Mouse (Mus musculus) embryonic facial prominence, embryonic 10.5 days (tissue): ENCODE results near the gene Skint3. TPM values are rescaled to one million over a fixed set of nuclear protein-coding genes. Genes with fewer than 3 reads are reported as not detected.
"Not testable (repeated sequence)": the region's sequence is repeated elsewhere in the genome, so short reads cannot be mapped to it uniquely, and the experiment has no call there.

ENCODE experiments used
- DNase-seq: peaks from one replicate; pipeline ENCODE4 v3.0.0-alpha.2; 2017; ENCODE audit warnings: low spot score
- H3K27ac ChIP-seq: fragments of 300-500 bp; sonication (generic); replicated peaks from 2 replicates; pipeline ENCODE4 v1.5.1; 2016; ENCODE audit warnings: mild to moderate bottlenecking
- H3K27me3 ChIP-seq: fragments of 300-500 bp; sonication (generic); replicated peaks from 2 replicates; pipeline ENCODE4 v1.6.1; 2016; ENCODE audit warnings: low read depth, mild to moderate bottlenecking; ENCODE audit not compliant: poor library complexity, severe bottlenecking
- H3K36me3 ChIP-seq: fragments of 300-500 bp; sonication (generic); replicated peaks from 2 replicates; pipeline ENCODE4 v1.6.1; 2016; ENCODE audit warnings: mild to moderate bottlenecking, moderate library complexity
- H3K4me1 ChIP-seq: fragments of 300-500 bp; sonication (generic); 2 replicates; pipeline ENCODE4 v1.6.1; 2016
- H3K4me3 ChIP-seq: fragments of 300-500 bp; sonication (generic); 2 replicates; pipeline ENCODE4 v1.5.1; 2016; ENCODE audit warnings: mild to moderate bottlenecking, moderate library complexity
- H3K9me3 ChIP-seq: fragments of 300-500 bp; sonication (generic); 2 replicates; pipeline ENCODE4 v1.6.1; 2016; ENCODE audit warnings: mild to moderate bottlenecking
- WGBS: fragments of 180-500 bp; shearing (Covaris S2); methylation state at CpG from one replicate; pipeline ENCODE4 v1.1.7; 2016; 5-methylcytosine and 5-hydroxymethylcytosine counted together
- polyA plus RNA-seq: library from polyadenylated mRNA; unstranded; fragments of >200 nt; fragmentation: Nextera tagmentation; extraction: Ambion mirVana; gene quantifications from 2 replicates; pipeline ENCODE4 v1.2.1, GENCODE M21; 2016

The Skint3 gene
- not detected in 2 replicates for polyA plus RNA-seq

GRCm38 (mm10) chr4:112231945-112232344, at the start of gene Skint3:
TSS of gene Skint3 (plus strand) at chr4:112232245.
- no peaks in the 10 kb centered on the region for H3K27me3 ChIP-seq
- no peak within 1 kb of the TSS for H3K4me3 ChIP-seq
- peaks cover 6% of the 10 kb centered on the region; the same call in 1 of the 2 replicates for H3K9me3 ChIP-seq
- H3K36me3 ChIP-seq: no peaks in the 10 kb centered on the region
- DNase-seq: no peak
- H3K4me1 ChIP-seq: no peaks in the 10 kb centered on the region
- no peak within 1 kb of the TSS for H3K27ac ChIP-seq
- WGBS: 90% methylated on average over 1 of the region's 1 CpGs

DNA sequence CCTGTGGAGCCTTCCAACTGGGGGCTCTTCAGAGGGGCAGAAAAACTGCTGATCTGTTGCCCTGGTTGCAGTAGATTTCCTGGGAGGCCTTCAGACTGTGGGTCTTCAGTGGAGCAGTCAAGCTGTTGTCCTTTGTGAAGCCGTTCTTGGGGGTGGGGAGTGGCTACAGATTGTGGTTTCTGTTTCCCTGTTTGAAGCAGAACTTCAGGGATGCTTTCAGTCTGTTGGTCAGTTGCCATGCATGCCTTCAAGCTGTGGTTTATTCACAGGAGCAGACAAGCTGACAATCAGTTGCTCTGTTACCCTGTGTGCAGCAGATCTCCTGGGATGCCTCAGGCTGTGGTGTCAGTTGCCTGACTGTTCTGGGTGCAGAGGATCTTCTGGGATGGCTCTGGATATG, 11.4 kb downstream of the Skint3 start:
- WGBS: 57% methylated on average over 1 of the region's 1 CpGs
- no peak for DNase-seq
- H3K9me3 ChIP-seq: peaks cover 10% of the 10 kb centered on the region; the same call in 1 of the 2 replicates
- H3K27ac ChIP-seq: no peak overlapping the region
- no peak overlapping the region for H3K4me3 ChIP-seq
- H3K36me3 ChIP-seq: no peaks in the 10 kb centered on the region
- H3K4me1 ChIP-seq: no peaks in the 10 kb centered on the region
- no peaks in the 10 kb centered on the region for H3K27me3 ChIP-seq

GRCm38 (mm10) chr4:112243951-112244350, 11.9 kb downstream of the Skint3 start:
- no peak for DNase-seq
- H3K9me3 ChIP-seq: peaks cover 12% of the 10 kb centered on the region; the same call in 1 of the 2 replicates
- 93% methylated on average over 3 of the region's 3 CpGs for WGBS

GRCm38 (mm10) chr4:112256022-112256421, 24.0 kb downstream of the Skint3 start:
- Histone ChIP-seq H3K36me3 (no peaks in the 10 kb centered on the region), H3K27ac (no peak overlapping the region), H3K9me3 (peaks cover 7% of the 10 kb centered on the region; the same call in 1 of the 2 replicates), H3K4me1 (no peaks in the 10 kb centered on the region), H3K27me3 (no peaks in the 10 kb centered on the region), H3K4me3 (no peak overlapping the region)
- no peak for DNase-seq
- 82% methylated on average over 5 of the region's 5 CpGs for WGBS

More at GRCm38 (mm10) chr4:112243951-112244350, 11.9 kb downstream of the Skint3 start:
- H3K4me3 ChIP-seq: no peak overlapping the region
- no peak overlapping the region for H3K27ac ChIP-seq
- H3K27me3 ChIP-seq: no peaks in the 10 kb centered on the region
- no peaks in the 10 kb centered on the region for H3K36me3 ChIP-seq
- H3K4me1 ChIP-seq: no peaks in the 10 kb centered on the region

GRCm38 (mm10) chr4:112287178-112287974, 55.3 kb downstream of the Skint3 start:
- Histone ChIP-seq H3K27ac (no peak overlapping the region), H3K4me1 (no peaks in the 10 kb centered on the region), H3K4me3 (no peak overlapping the region), H3K27me3 (no peaks in the 10 kb centered on the region), H3K36me3 (no peaks in the 10 kb centered on the region), H3K9me3 (peaks cover 23% of the 10 kb centered on the region; the same call in 1 of the 2 replicates)
- 79% methylated on average over 12 of the region's 12 CpGs for WGBS
- no peak for DNase-seq

DNA sequence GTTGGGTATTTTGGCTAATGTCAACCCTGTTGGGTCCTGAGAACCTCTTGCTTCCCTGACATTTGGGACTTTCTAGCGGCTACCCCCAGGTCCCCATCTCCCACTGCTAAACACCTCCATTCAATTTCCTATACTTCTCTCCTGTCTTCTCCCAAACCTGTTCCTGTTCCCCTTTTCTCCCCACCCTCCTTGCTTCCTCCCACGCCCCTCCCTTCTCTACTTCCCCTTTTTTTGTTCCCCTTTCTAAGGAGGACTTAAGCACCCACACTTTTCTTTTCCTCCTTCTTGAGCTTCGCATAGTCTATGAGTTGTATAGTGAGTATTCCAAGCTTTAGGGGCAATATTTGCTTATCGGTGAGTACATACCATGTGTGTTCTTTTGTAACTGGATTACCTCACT, 56.4 kb downstream of the Skint3 start:
- no peak for DNase-seq
- Histone ChIP-seq H3K4me3 (no peak overlapping the region), H3K27me3 (no peaks in the 10 kb centered on the region), H3K36me3 (no peaks in the 10 kb centered on the region), H3K27ac (no peak overlapping the region), H3K4me1 (no peaks in the 10 kb centered on the region), H3K9me3 (peaks cover 23% of the 10 kb centered on the region; the same call in 1 of the 2 replicates)
- WGBS: 89% methylated on average over 4 of the region's 4 CpGs

DNA sequence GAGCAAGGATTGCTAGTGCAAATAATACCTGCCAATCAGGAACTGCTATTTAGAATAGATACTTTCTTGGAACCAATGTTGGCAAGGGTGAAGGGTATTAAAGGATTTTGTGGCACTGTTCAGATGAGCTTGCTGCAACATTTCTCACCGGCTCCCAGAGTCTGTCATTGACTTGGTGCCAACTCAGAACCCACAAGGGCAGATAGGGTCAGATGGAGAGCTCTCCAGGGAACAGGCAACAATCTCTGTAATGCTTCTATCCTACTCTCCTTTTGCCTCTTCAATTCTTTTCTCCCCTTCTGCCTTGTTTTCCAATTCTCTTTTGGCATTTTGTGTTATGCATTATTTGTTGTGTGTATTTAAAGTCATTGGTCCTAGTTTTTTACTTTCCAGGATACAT, 70.3 kb downstream of the Skint3 start:
- Histone ChIP-seq H3K36me3 (no peaks in the 10 kb centered on the region), H3K27ac (no peak overlapping the region), H3K4me3 (no peak overlapping the region), H3K27me3 (no peaks in the 10 kb centered on the region), H3K9me3 (peaks cover 5% of the 10 kb centered on the region; the same call in 1 of the 2 replicates), H3K4me1 (no peaks in the 10 kb centered on the region)
- no peak for DNase-seq
- 77% methylated on average over 1 of the region's 1 CpGs for WGBS

DNA sequence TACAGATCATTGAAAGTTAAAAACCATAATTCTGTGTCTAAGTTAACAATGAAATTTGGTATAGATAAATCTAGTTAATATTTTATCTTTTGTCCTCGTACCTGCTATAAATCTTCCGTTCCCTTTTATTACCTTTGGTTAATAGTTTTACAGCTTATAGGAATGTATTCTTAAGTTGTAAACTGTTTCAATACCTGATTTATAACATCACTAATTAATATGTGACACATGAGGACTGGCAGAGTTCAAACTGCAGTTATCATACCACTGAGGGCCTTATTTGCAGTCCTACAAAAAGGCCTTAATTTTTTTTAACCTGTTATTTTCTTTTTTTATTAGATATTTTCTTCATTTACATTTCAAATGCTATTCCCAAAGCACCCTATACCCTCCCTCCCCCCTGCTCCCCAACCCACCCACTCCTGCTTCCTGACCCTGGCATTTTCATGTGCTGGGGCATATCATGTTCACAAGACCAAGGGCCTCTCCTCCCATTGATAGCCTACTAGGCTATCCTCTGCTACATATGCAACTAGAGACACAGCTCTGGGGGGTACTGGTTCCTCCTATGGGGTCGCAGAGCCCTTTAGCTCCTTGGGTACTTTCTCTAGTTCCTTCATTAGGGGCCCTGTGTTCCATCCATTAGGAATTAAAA, 70.9 kb downstream of the Skint3 start:
- no peaks in the 10 kb centered on the region for H3K27me3 ChIP-seq
- no peaks in the 10 kb centered on the region for H3K4me1 ChIP-seq
- H3K36me3 ChIP-seq: no peaks in the 10 kb centered on the region
- H3K4me3 ChIP-seq: no peak overlapping the region
- WGBS: 89% methylated on average over 3 of the region's 3 CpGs
- peaks cover 5% of the 10 kb centered on the region; the same call in 1 of the 2 replicates for H3K9me3 ChIP-seq
- H3K27ac ChIP-seq: no peak overlapping the region
- no peak for DNase-seq

- WGBS: 89% methylated on average over 17 of the region's 17 CpGs
- not testable (repeated sequence) for H3K36me3 ChIP-seq, DNase-seq, H3K27me3 ChIP-seq, H3K27ac ChIP-seq, H3K4me3 ChIP-seq, H3K4me1 ChIP-seq
- peaks cover 11% of the 10 kb centered on the region; the same call in 1 of the 2 replicates for H3K9me3 ChIP-seq
Measured at GRCm38 (mm10) chr4:112349111-112349510, 117.1 kb downstream of the Skint3 start.

Other genes with a start within 250 kb of the Skint3 start
- not detected in 2 replicates for gene Skint1, start 226.0 kb upstream of the Skint3 start, polyA plus RNA-seq
- not detected in 2 replicates for gene Skint4, start 160.2 kb upstream of the Skint3 start, polyA plus RNA-seq
- gene Skint9, start 201.7 kb downstream of the Skint3 start, polyA plus RNA-seq: not detected in 2 replicates